Mouse (Mus musculus) ES-E14 (cell line): ENCODE results near the gene Samd4. TPM values are rescaled to one million over a fixed set of nuclear protein-coding genes. Genes with fewer than 3 reads are reported as not detected.

Source experiments
- DNase-seq: peaks from one replicate; pipeline ENCODE4 v3.0.0-alpha.2; 2013; ENCODE audit warnings: low read depth, low spot score
- H3K27ac ChIP-seq: 2 replicates; pipeline ENCODE4 v1.5.1; 2012; ENCODE audit warnings: low read depth, mild to moderate bottlenecking, low read length, moderate library complexity, mixed read lengths; ENCODE audit not compliant: poor library complexity, insufficient read depth, severe bottlenecking
- H3K36me3 ChIP-seq: 2 replicates; pipeline ENCODE4 v1.6.1; 2012; ENCODE audit warnings: mild to moderate bottlenecking, low read length, moderate library complexity, mixed read lengths; ENCODE audit not compliant: control insufficient read depth, poor library complexity, insufficient read depth, severe bottlenecking
- H3K4me1 ChIP-seq, 2 experiments: fragments of 150-350 bp in 1 of 2; sonication (generic) in 1 of 2; 2 replicates each; pipeline ENCODE4 v1.6.1; 2012; ENCODE audit warnings: low read length in 2 of 2, mild to moderate bottlenecking in 1 of 2, mixed read lengths in 1 of 2; ENCODE audit not compliant: control insufficient read depth in 2 of 2, insufficient read depth in 2 of 2, poor library complexity in 1 of 2
- H3K4me3 ChIP-seq, 2 experiments: fragments of 150-350 bp in 1 of 2; sonication (generic) in 1 of 2; 2 replicates each; pipeline ENCODE4 v1.5.1; 2012; ENCODE audit warnings: low read length in 2 of 2, low read depth in 1 of 2, mild to moderate bottlenecking in 1 of 2, mixed read lengths in 1 of 2; ENCODE audit not compliant: insufficient read depth in 1 of 2, poor library complexity in 1 of 2, severe bottlenecking in 1 of 2
- H3K9ac ChIP-seq: 2 replicates; pipeline ENCODE4 v1.6.1; 2012; ENCODE audit warnings: low read depth, mild to moderate bottlenecking, low read length, mixed read lengths; ENCODE audit not compliant: poor library complexity, insufficient read depth, severe bottlenecking
- H3K9me3 ChIP-seq: fragments of 150-350 bp; sonication (generic); 2 replicates; pipeline ENCODE4 v1.6.1; 2012; ENCODE audit warnings: low read depth, mild to moderate bottlenecking, low read length; ENCODE audit not compliant: control insufficient read depth, insufficient read depth
- CHD2 ChIP-seq: IDR thresholded peaks from 2 replicates; pipeline ENCODE4 v1.6.1; 2014; ENCODE audit warnings: mild to moderate bottlenecking, low read depth, low read length, inconsistent platforms
- HCFC1 ChIP-seq: IDR thresholded peaks from 2 replicates; pipeline ENCODE4 v1.6.1; 2012; ENCODE audit warnings: low read length, inconsistent platforms, borderline replicate concordance; ENCODE audit not compliant: insufficient read depth
- MAFK ChIP-seq: IDR thresholded peaks from 2 replicates; pipeline ENCODE4 v1.6.1; 2014; ENCODE audit warnings: mild to moderate bottlenecking, low read depth, low read length, inconsistent platforms; ENCODE audit not compliant: insufficient read depth
- ZC3H11A ChIP-seq: IDR thresholded peaks from 2 replicates; pipeline ENCODE4 v1.6.1; 2012; ENCODE audit warnings: low read depth, mild to moderate bottlenecking, inconsistent platforms, low read length, borderline replicate concordance
- ZNF384 ChIP-seq: IDR thresholded peaks from 2 replicates; pipeline ENCODE4 v1.6.1; 2012; ENCODE audit warnings: low read depth, low read length, inconsistent platforms
- in situ Hi-C, 2 experiments: fragments of 600-800 bp; cut with MboI; formaldehyde crosslinking; loops; one replicate each; pipeline ENCODE4 v1.15.1; 2025; ENCODE audit warnings: low sequenced_read_pairs in 2 of 2, inconsistent platforms in 1 of 2; ENCODE audit not compliant: unreplicated experiment in 2 of 2
- total RNA-seq: library from RNA; depleted of rRNA; stranded (reverse); fragments of 300-350 nt; gene quantifications from 2 replicates; pipeline ENCODE4 v1.2.3, GENCODE M21; 2012

Gene Samd4
- total RNA-seq, 1 experiment, result 4.2 TPM

DNA sequence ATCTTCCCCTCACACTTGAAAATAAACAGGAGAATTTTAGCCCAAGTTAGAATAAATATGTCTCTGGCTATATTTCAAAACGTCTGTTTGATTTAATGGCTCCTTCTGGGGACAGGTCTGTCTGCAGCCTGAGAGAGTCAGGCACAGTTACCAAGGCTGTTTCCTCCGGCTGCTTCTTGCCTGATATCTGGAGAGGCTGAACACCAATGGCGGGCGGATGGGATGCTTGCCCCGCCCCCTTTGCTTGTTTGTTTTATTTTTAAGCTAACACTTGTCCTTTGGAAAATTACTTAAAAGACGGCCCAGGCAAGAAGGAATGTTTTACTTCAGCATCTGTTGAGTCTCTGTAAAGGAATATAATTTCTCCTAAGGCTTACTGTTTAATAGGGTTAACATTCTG, 50.1 kb downstream of the Samd4 start:
- Histone ChIP-seq H3K27ac (no peak overlapping the region), H3K9ac (no peak overlapping the region), H3K4me3 (no peak overlapping the region), H3K36me3 (no peaks in the 10 kb centered on the region), H3K4me1 (no peaks in the 10 kb centered on the region), H3K9me3 (no peaks in the 10 kb centered on the region)
- no peak for DNase-seq
- in situ Hi-C loops, result no loop called here
- TF ChIP-seq MAFK (no peak), ZC3H11A (no peak), ZNF384 (no peak), CHD2 (no peak), HCFC1 (no peak)

DNA sequence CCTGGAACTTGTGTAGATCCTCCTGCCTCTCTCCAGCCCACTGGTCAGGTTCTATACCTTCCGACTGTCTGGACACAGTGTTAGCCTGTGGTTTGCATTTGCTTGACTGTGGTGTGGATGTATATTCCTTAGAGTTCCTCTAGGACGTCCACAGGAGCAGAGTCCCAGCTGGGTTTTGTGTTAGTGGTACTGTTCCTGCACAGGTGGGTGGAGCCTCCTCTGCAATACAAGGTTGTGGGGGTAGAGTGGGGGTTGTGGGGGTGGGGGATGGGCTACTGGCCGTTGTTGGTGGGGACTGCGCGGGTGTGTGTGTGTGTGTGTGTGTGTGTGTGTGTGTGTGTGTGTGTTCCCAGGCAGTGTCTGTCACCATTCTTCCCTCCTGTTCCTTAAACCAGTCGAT, 58.4 kb downstream of the Samd4 start:
- DNase-seq, result no peak
- H3K9me3 ChIP-seq, result no peaks in the 10 kb centered on the region
- no peak overlapping the region for H3K27ac ChIP-seq
- H3K9ac ChIP-seq, result no peak overlapping the region
- no peaks in the 10 kb centered on the region for H3K36me3 ChIP-seq
- peaks cover 0 to 4% of the 10 kb centered on the region in 2 experiments; a peak in 2 of 4 replicates for H3K4me1 ChIP-seq
- in situ Hi-C loops, result no loop called here
- TF ChIP-seq ZC3H11A, result no peak
- TF ChIP-seq ZNF384, result no peak
- TF ChIP-seq MAFK, result no peak
- TF ChIP-seq HCFC1, result no peak
- no peak for TF ChIP-seq CHD2
- no peak overlapping the region for H3K4me3 ChIP-seq

DNA sequence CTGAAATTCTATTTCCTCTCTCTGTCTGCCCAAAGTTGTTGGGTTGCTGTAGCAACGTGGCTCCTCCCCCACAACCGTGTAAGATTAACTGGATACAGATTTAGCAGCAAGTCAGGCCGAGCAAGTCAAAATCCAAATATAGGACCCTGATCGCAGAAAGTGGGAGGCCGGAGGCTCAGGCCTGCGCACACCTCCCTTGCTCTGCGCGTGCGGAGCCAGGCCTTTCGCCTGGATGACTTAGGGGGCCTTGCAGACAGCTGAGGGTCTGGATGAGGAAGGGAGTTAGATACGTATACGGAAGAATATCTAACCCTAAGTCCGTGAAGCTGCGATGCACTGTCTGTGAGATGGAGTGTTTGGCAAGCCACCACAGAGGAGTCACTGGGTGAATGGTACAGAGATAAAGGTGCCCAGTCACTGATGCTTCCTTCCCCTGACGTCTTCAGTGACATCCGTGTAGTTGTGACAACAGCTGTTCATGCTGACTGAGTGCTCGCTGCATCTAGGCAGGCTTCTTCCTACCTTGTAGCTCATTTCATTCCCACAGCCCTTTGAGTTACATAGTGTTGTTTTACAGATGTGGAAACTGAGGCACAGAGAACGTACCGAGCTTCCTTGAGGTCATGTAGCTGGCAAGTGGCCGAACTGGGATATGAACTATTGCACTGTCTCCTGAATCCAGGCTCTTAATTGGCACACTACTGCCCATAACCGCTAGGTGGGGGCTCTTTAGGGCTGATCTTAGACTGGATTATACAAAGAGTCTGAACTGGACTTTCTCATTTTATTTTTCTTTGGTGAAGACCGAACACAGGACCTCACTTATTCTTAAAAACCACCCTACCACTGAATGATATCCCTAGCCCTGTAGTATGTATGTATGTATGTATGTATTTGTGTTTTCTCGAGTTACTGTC, 59.5 kb downstream of the Samd4 start:
- H3K27ac ChIP-seq, result no peak overlapping the region
- no peak overlapping the region for H3K9ac ChIP-seq
- H3K36me3 ChIP-seq, result no peaks in the 10 kb centered on the region
- no peak overlapping the region for H3K4me3 ChIP-seq
- in situ Hi-C loops, result no loop called here
- H3K4me1 ChIP-seq, result peaks cover 0 to 4% of the 10 kb centered on the region in 2 experiments; a peak in 2 of 4 replicates
- TF ChIP-seq HCFC1 (no peak), CHD2 (no peak), ZNF384 (no peak), ZC3H11A (no peak), MAFK (no peak)
- peak; percentile 19 for DNase-seq
- H3K9me3 ChIP-seq, result no peaks in the 10 kb centered on the region

DNA sequence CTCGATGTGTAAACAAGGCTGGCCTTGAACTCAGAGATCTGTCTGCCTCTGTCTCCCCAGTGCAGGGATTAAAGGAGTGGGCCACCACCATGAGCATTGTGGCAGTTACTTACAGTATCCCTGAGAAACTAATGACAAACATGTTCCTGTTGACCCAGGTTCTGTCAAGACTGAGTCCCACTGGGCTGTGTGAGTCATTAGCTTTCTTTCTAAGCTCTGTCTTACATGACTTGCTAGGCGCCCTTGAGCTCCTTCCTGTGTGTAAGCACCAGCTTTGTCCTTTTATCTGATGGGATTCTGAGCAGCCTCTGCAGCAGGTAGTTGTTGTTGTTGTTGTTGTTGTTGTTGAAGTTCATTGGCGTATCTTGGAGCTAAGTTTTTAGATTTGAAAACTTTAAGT, 61.8 kb downstream of the Samd4 start:
- in situ Hi-C loops, result no loop called here
- TF ChIP-seq ZNF384, result no peak
- no peak for TF ChIP-seq ZC3H11A
- no peak for TF ChIP-seq CHD2
- TF ChIP-seq MAFK, result no peak
- no peak for TF ChIP-seq HCFC1
- Histone ChIP-seq H3K9ac (no peak overlapping the region), H3K36me3 (no peaks in the 10 kb centered on the region), H3K4me1 (peaks cover 0 to 4% of the 10 kb centered on the region in 2 experiments; a peak in 2 of 4 replicates), H3K27ac (no peak overlapping the region), H3K4me3 (no peak overlapping the region), H3K9me3 (no peaks in the 10 kb centered on the region)
- DNase-seq, result no peak
